Mouse (Mus musculus): ENCODE measurements around the gene Scfd2. TPM values are rescaled to one million over a fixed set of nuclear protein-coding genes. Genes with fewer than 3 reads are reported as not detected.

Scfd2 gene
- total and polyA plus RNA-seq, 2 experiments = 8.5 to 11.5 TPM

DNA sequence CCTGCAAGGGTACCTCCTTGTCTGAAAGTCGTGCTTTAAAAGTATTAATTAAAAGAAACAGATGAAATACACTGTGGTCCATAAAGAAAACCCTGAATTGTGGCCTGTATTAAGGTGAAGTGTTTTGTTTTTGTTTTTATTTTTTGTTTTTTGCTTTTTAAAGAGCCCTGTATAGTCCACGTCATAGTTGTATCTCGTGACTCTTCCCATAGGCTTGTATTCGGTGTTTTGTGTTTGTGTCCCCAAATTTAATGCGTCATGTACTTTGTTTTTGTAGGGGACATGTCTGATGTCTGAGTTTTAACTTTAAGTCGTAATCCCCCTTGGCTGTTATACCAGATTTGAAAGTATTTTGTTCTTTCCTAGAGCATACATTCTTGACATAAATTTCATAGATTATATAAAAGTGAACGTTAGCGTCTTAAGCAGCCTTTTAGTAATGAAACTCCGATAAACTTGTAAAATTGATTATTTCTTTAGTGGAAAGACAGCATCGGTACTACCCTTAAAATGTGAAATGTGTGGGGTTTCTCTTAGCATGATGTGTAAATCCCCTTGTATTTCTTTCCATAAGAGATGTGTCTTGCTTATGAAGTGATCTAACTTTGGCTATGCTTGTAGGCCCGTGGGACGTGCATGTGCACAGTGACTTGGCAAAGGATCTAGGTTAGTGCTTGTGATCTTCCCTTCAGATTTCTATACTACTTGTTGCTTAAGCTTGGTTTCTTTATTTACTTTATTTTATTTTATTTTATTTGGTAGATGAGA lies 4.8 kb upstream of the Scfd2 start:
- no peak overlapping the region; the same call in 1 of the 2 replicates for H3K27ac ChIP-seq (replicated peaks; ENCODE audit: insufficient read depth, low read depth, low read length)
- peak overlapping the region; percentile 92 for H3K4me3 ChIP-seq (ENCODE audit: insufficient read depth, low read depth, low read length)
- H3K9ac ChIP-seq (ENCODE audit: low read depth, low read length) = peak overlapping the region; percentile 97
- no peaks in the 10 kb centered on the region for H3K27me3 ChIP-seq (ENCODE audit: control insufficient read depth, insufficient read depth, low read length)
- 0 out of 2 replicates have a peak, but pooled peaks cover 3% of the 10 kb centered on the region for H3K4me1 ChIP-seq (ENCODE audit: control insufficient read depth, insufficient read depth, low read length)
- TF ChIP-seq POLR2A (IDR thresholded peaks at IDR 0.05; ENCODE audit: extremely low read depth, insufficient read depth, low read length) (no peak), CTCF (IDR thresholded peaks at IDR 0.05; ENCODE audit: low read depth, low read length) (no peak)
- WGBS = 23% methylated on average over 12 of the region's 12 CpGs
- peaks cover 9% of the 10 kb centered on the region; the same call in 1 of the 2 replicates for H3K79me2 ChIP-seq (ENCODE audit: control insufficient read depth, insufficient read depth, low read length)
- peaks cover 8% of the 10 kb centered on the region; the same call in 1 of the 2 replicates for H3K36me3 ChIP-seq (ENCODE audit: control insufficient read depth, insufficient read depth, low read length)
- no peak for DNase-seq (ENCODE audit: extremely low read depth, low read depth, low spot score)

DNA sequence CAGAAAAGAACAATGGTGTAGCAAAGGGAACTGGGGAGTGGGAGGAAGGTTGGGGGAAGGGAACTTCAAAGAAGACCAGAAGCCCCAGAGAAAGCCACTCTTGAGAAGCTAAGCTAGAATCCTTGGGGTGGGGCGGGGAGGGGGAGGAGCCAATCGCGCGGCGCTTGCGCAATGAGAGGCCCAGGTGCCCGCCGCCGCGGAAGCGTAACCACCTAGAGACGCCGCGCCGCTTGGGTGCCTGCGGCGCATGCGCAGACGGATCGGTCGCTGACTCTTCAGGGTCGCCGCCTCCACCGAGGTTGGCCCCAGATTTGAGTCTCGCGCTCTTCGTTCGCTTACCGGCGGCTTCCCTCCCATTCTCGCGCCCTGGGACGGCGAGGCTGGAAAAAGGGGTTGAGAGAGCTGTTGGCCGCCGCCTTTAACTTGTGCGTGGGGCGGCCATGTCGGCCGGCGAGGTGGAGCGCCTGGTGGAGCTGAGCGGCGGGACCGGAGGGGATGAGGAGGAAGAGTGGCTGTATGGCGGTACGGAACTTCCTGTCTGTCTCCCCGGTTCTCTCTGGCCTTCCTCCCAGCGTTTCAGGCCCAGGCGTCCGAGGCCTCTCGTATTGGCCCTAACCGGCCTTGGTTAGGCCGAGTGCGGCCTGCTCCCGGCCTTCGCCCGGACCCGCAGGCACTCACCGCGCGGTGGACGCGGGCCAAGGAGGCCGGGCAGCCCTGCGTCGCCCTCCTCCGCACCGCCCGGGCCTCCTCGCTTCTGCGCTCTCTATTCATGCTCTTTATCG lies 3.9 kb upstream of the Scfd2 start, which contains the start of gene Fip1l1:
Gene Fip1l1, plus strand, starts transcription at position 210 of the 782 bp plus-strand sequence.
- under 1% methylated on average over 71 of the region's 73 CpGs for WGBS
- peak; percentile 77 for DNase-seq (ENCODE audit: extremely low read depth, low read depth, low spot score)
- Histone ChIP-seq H3K79me2 (ENCODE audit: control insufficient read depth, insufficient read depth, low read length) (peaks cover 15% of the 10 kb centered on the region; the same call in 1 of the 2 replicates), H3K36me3 (ENCODE audit: control insufficient read depth, insufficient read depth, low read length) (peaks cover 3% of the 10 kb centered on the region; the same call in 1 of the 2 replicates), H3K4me3 (ENCODE audit: insufficient read depth, low read depth, low read length) (peak within 1 kb of the TSS; percentile 92), H3K9ac (ENCODE audit: low read depth, low read length) (peak within 1 kb of the TSS; percentile 97), H3K27me3 (ENCODE audit: control insufficient read depth, insufficient read depth, low read length) (no peaks in the 10 kb centered on the region), H3K4me1 (ENCODE audit: control insufficient read depth, insufficient read depth, low read length) (peaks cover 7% of the 10 kb centered on the region), H3K27ac (replicated peaks; ENCODE audit: insufficient read depth, low read depth, low read length) (peak within 1 kb of the TSS; percentile 89)
- TF ChIP-seq CTCF (IDR thresholded peaks at IDR 0.05; ENCODE audit: low read depth, low read length) (no peak), POLR2A (IDR thresholded peaks at IDR 0.05; ENCODE audit: extremely low read depth, insufficient read depth, low read length) (peak; percentile 58)

DNA sequence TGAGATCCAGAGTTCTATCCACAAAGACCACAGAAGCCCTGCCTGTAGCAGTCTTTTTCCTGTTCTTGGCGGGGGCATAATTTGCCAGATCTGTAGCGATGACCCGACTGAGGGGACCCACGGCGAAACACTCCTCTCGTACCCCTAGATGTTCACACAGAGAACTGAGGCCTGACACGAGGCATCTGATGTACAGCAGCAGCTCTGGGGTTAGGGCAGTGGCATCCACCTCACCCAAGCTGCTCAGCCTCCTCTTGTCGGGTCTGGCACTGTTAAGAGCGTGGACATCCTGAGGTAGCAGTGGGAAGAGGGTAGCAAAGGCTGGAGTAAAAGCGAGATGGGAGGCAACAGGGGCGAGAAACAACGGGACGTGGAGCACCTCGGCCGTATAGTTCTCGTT lies 774 bp downstream of the Scfd2 start:
- no peaks in the 10 kb centered on the region for H3K36me3 ChIP-seq (ENCODE audit: control insufficient read depth, insufficient read depth, low read length)
- peaks cover 12% of the 10 kb centered on the region; the same call in 1 of the 2 replicates for H3K79me2 ChIP-seq (ENCODE audit: control insufficient read depth, insufficient read depth, low read length)
- H3K27ac ChIP-seq (replicated peaks; ENCODE audit: insufficient read depth, low read depth, low read length) = no peak overlapping the region
- TF ChIP-seq POLR2A (IDR thresholded peaks at IDR 0.05; ENCODE audit: extremely low read depth, insufficient read depth, low read length) (no peak), CTCF (IDR thresholded peaks at IDR 0.05; ENCODE audit: low read depth, low read length) (no peak)
- peaks cover 13% of the 10 kb centered on the region for H3K4me1 ChIP-seq (ENCODE audit: control insufficient read depth, insufficient read depth, low read length)
- H3K9ac ChIP-seq (ENCODE audit: low read depth, low read length) = peak overlapping the region; percentile 68
- WGBS = 10% methylated on average over 16 of the region's 16 CpGs
- no peaks in the 10 kb centered on the region for H3K27me3 ChIP-seq (ENCODE audit: control insufficient read depth, insufficient read depth, low read length)
- peak overlapping the region; percentile 75 for H3K4me3 ChIP-seq (ENCODE audit: insufficient read depth, low read depth, low read length)
- DNase-seq (ENCODE audit: extremely low read depth, low read depth, low spot score) = no peak

DNA sequence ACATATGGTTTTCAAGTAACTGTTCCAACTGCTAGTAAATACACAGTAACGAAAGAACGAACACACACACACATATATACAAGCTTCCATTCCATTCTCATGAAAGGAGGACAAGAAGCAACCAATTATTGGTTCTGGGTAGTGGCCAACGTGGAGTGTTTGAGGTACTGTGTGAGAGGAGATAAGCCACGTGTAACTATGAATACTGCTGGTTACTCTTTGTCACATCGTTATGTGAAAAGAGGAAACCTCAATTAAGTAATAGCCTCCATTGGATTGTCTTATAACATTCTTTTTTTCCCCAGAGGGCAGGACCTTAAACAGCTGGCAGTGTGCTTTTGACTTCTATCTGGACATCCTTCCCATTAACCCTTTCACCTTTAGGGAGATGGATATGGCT lies 4.5 kb downstream of the Scfd2 start:
- H3K27ac ChIP-seq (replicated peaks; ENCODE audit: insufficient read depth, low read depth, low read length) = no peak overlapping the region
- H3K79me2 ChIP-seq (ENCODE audit: control insufficient read depth, insufficient read depth, low read length) = peaks cover 19% of the 10 kb centered on the region; the same call in 1 of the 2 replicates
- no peak for DNase-seq (ENCODE audit: extremely low read depth, low read depth, low spot score)
- H3K27me3 ChIP-seq (ENCODE audit: control insufficient read depth, insufficient read depth, low read length) = no peaks in the 10 kb centered on the region
- no peak overlapping the region for H3K9ac ChIP-seq (ENCODE audit: low read depth, low read length)
- H3K4me1 ChIP-seq (ENCODE audit: control insufficient read depth, insufficient read depth, low read length) = peaks cover 11% of the 10 kb centered on the region
- H3K36me3 ChIP-seq (ENCODE audit: control insufficient read depth, insufficient read depth, low read length) = no peaks in the 10 kb centered on the region
- WGBS = 30% methylated on average over 5 of the region's 5 CpGs
- no peak for TF ChIP-seq POLR2A (IDR thresholded peaks at IDR 0.05; ENCODE audit: extremely low read depth, insufficient read depth, low read length)
- H3K4me3 ChIP-seq (ENCODE audit: insufficient read depth, low read depth, low read length) = no peak overlapping the region

DNA sequence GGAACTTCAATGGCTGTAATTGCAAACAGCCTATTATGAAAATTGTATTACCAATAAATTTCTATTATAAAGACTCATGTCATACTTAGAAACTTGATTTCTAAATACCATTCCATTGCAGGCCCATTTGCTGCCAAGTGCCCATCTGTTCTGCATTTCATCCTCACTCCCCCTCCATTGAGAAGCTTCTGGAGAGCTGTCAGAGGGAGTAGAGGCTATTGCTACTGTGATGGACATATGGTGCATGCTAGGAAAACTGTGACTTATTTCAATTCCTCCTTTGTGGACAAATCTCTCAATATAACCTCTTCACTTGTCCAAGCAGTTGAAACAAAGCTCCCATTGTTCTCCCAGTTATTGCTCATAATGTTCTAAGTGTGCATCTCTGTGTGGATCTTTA lies 19.9 kb downstream of the Scfd2 start:
- Histone ChIP-seq H3K36me3 (ENCODE audit: control insufficient read depth, insufficient read depth, low read length) (peaks cover 2% of the 10 kb centered on the region), H3K27me3 (ENCODE audit: control insufficient read depth, insufficient read depth, low read length) (no peaks in the 10 kb centered on the region), H3K4me3 (ENCODE audit: insufficient read depth, low read depth, low read length) (no peak overlapping the region), H3K9ac (ENCODE audit: low read depth, low read length) (no peak overlapping the region), H3K79me2 (ENCODE audit: control insufficient read depth, insufficient read depth, low read length) (no peaks in the 10 kb centered on the region), H3K27ac (replicated peaks; ENCODE audit: insufficient read depth, low read depth, low read length) (no peak overlapping the region), H3K4me1 (ENCODE audit: control insufficient read depth, insufficient read depth, low read length) (no peaks in the 10 kb centered on the region)
- no peak for DNase-seq (ENCODE audit: extremely low read depth, low read depth, low spot score)
- no peak for TF ChIP-seq POLR2A (IDR thresholded peaks at IDR 0.05; ENCODE audit: extremely low read depth, insufficient read depth, low read length)
- no peak for TF ChIP-seq CTCF (IDR thresholded peaks at IDR 0.05; ENCODE audit: low read depth, low read length)

Data from liver, adult 2 months (tissue).